Mouse (Mus musculus) MEL-GATA-1-ER (cell line): ENCODE measurements around the gene Ulk2.

Experiments used
- DNase-seq: peaks from one replicate; pipeline ENCODE4 v3.0.0-alpha.2; 2012; ENCODE audit warnings: low read depth; ENCODE audit errors: extremely low read depth

Gene Ulk2

GRCm38 (mm10) chr11:61761584-61762407 is 93.1 kb downstream of the Ulk2 start, which contains the start of gene Prpsap2:
Gene Prpsap2 (minus strand): TSS chr11:61762088.
- peak; percentile 76 for DNase-seq

GRCm38 (mm10) chr11:61760518-61760917 is 94.4 kb downstream of the Ulk2 start:
- DNase-seq, result no peak

- DNase-seq, result no peak
Measured at GRCm38 (mm10) chr11:61757151-61757550, 97.7 kb downstream of the Ulk2 start.

GRCm38 (mm10) chr11:61751612-61752011 is 103.3 kb downstream of the Ulk2 start:
- no peak for DNase-seq

GRCm38 (mm10) chr11:61747161-61747560 is 107.7 kb downstream of the Ulk2 start:
- no peak for DNase-seq

GRCm38 (mm10) chr11:61745781-61746180 is 109.1 kb downstream of the Ulk2 start:
- DNase-seq, result no peak

- no peak for DNase-seq
Measured at GRCm38 (mm10) chr11:61744460-61744859, 110.4 kb downstream of the Ulk2 start.

GRCm38 (mm10) chr11:61743768-61744167 is 111.1 kb downstream of the Ulk2 start:
- no peak for DNase-seq

- no peak for DNase-seq
Measured at GRCm38 (mm10) chr11:61740500-61740899, 114.4 kb downstream of the Ulk2 start.

- no peak for DNase-seq
Measured at GRCm38 (mm10) chr11:61737290-61737689, 117.6 kb downstream of the Ulk2 start.

GRCm38 (mm10) chr11:61732672-61733071 is 122.2 kb downstream of the Ulk2 start:
- DNase-seq, result no peak

GRCm38 (mm10) chr11:61728037-61728436 is 126.8 kb downstream of the Ulk2 start:
- no peak for DNase-seq
